Mouse (Mus musculus) adrenal gland (tissue): ENCODE measurements at regions not wholly inside any gene's neighbourhood (a gene's known extent, or its start where the extent isn't known, plus 50 kb on each side); places are given as distances from the start of the nearest gene placed in this dataset.

Experiments used
- intact Hi-C: fragments of 180-260 bp; cut with DNase I; formaldehyde crosslinking; loops from one replicate; pipeline ENCODE4 v1.15.1; 2025

DNA sequence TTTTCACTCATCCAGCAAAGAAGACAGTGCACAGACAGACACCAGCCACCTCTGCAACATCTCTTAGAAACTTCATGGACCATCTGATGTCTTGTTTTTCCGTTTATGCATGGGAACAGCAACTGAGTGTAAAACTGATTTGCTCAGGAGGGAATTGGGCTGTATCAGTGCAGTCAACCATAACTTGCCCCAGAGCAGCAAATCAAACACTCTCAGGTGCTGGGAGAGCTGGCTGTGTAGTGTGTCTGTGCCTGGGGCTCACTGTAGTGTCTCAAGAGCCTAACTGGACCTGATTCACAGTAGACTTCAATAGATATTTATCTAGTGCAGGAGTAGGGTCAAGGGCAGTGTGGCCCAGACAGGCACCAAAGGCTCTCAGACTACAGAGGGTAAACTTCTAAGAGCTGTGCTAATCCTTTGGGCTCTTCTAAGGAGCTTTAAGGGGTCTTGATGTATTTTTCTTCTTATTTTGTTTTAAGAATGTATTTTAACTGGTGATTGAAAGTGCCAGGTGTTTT, 50.3 kb upstream of the C1qtnf3 start:
- intact Hi-C loops = loop anchor here (2.0 kb wide), 1 partner anchor 401 kb away; no protein-coding TSS in a partner anchor
